Mouse (Mus musculus) liver, embryonic 14.5 days (tissue): Measurements from ENCODE around the gene Myl12a.

ENCODE experiments used
- CTCF ChIP-seq: IDR thresholded peaks from 2 replicates; pipeline ENCODE4 v1.5.1; 2016; ENCODE audit warnings: antibody characterized with exemption, low read depth, control low read depth
- EP300 ChIP-seq: IDR thresholded peaks from 2 replicates; pipeline ENCODE4 v1.6.1; 2016; ENCODE audit warnings: antibody characterized with exemption, low read depth

- no peak for TF ChIP-seq CTCF
- no peak for TF ChIP-seq EP300
Measured at GRCm38 (mm10) chr17:71019860-71020259, 17.2 kb upstream of the Myl12a start.
